Comparison of ENCODE assay signal across 7 mouse cellular contexts in genomic region chr19:10169692-10170330, GRCm38 (mm10). TPM values are rescaled to one million over a fixed set of nuclear protein-coding genes. Genes with fewer than 3 reads are reported as not detected.
DNase-seq lines count a peak whose midpoint lies in the region; ATAC-seq and TF ChIP-seq lines count a peak whose summit lies in the region.
"Not testable (repeated sequence)": the region's sequence is repeated elsewhere in the genome, so short reads cannot be mapped to it uniquely, and the experiment has no call there.

No protein-coding gene starts in this region.

- H3K27ac ChIP-seq in ES-Bruce4 (ENCODE audit: insufficient read depth, low read length) = peak overlapping the region; percentile 55
- H3K27ac ChIP-seq in heart, embryonic 11.5 days (ENCODE audit: low read depth, low read length) = 0 out of 2 replicates have a peak overlapping the region, but pooled peaks have one; percentile 7
- H3K27ac ChIP-seq in limb, embryonic 10.5 days; midbrain, embryonic 11.5 days (ENCODE audit: low read depth, low read length): not testable (repeated sequence)
- peak overlapping the region; percentile 70 for H3K27ac ChIP-seq in liver, embryonic 12.5 days

- DNase-seq in R1 (ENCODE audit: low read depth, low spot score) = peak; percentile 88
- peak; percentile 24 for DNase-seq in heart, adult 11 months
- DNase-seq in limb, embryonic 10.5 days (ENCODE audit: low spot score) = peak; percentile 10
- peak; percentile 72 for DNase-seq in midbrain, embryonic 11.5 days (ENCODE audit: low spot score, missing footprints)

- 79% methylated on average over 3 of the region's 3 CpGs for WGBS in heart, embryonic 11.5 days (ENCODE audit: insufficient replicate concordance)
- 90% methylated on average over 3 of the region's 3 CpGs for WGBS in limb, embryonic 10.5 days
- WGBS in liver, embryonic 12.5 days (ENCODE audit: insufficient replicate concordance) = 78% methylated on average over 3 of the region's 3 CpGs
- 86% methylated on average over 3 of the region's 3 CpGs for WGBS in midbrain, embryonic 11.5 days

- H3K4me1 ChIP-seq in ES-Bruce4 (ENCODE audit: control insufficient read depth, insufficient read depth, low read length); heart, embryonic 11.5 days (ENCODE audit: control insufficient read depth, insufficient read depth, low read length); limb, embryonic 10.5 days; midbrain, embryonic 11.5 days (ENCODE audit: control insufficient read depth, insufficient read depth, low read length): not testable (repeated sequence)
- H3K4me1 ChIP-seq in liver, embryonic 12.5 days = peaks cover 55% of the 10 kb centered on the region

- ATAC-seq in heart, embryonic 11.5 days (replicated peaks; ENCODE audit: insufficient number of reproducible peaks, low FRiP score, low TSS enrichment); liver, embryonic 12.5 days; midbrain, embryonic 11.5 days (ENCODE audit: low FRiP score): not testable (repeated sequence)

- not testable (repeated sequence) for TF ChIP-seq CTCF in ES-Bruce4 (IDR thresholded peaks at IDR 0.05; ENCODE audit: low read depth, low read length)

- H3K9me3 ChIP-seq in ES-Bruce4 (replicated peaks; ENCODE audit: control insufficient read depth, insufficient read depth, low read length, poor library complexity, severe bottlenecking); heart, embryonic 11.5 days (replicated peaks; ENCODE audit: control insufficient read depth, low read length); limb, embryonic 10.5 days (replicated peaks); liver, embryonic 12.5 days (replicated peaks); midbrain, embryonic 11.5 days (ENCODE audit: control insufficient read depth, low read length): not testable (repeated sequence)

- not testable (repeated sequence) for H3K9ac ChIP-seq in ES-Bruce4 (ENCODE audit: low read depth, poor library complexity, severe bottlenecking); heart, embryonic 11.5 days (ENCODE audit: low read depth, low read length); liver, embryonic 12.5 days; midbrain, embryonic 11.5 days (ENCODE audit: low read length)

- H3K4me2 ChIP-seq in heart, embryonic 11.5 days; midbrain, embryonic 11.5 days: not testable (repeated sequence)
- 0 out of 2 replicates have a peak overlapping the region, but pooled peaks have one; percentile 1 for H3K4me2 ChIP-seq in liver, embryonic 12.5 days

- TF ChIP-seq POLR2A in ES-Bruce4 (IDR thresholded peaks at IDR 0.05; ENCODE audit: insufficient read depth, low read length) = not testable (repeated sequence)

- H3K4me3 ChIP-seq in ES-Bruce4 (ENCODE audit: low read depth, low read length); heart, embryonic 11.5 days (ENCODE audit: low read depth, low read length); limb, embryonic 10.5 days; liver, embryonic 12.5 days; midbrain, embryonic 11.5 days (ENCODE audit: low read depth, low read length): not testable (repeated sequence)

- TF ChIP-seq EP300 in ES-Bruce4 (IDR thresholded peaks at IDR 0.05; ENCODE audit: insufficient read depth, low read depth, low read length) = peak; percentile 61; the same call in 1 of the 2 replicates

- H3K36me3 ChIP-seq in ES-Bruce4 (ENCODE audit: control insufficient read depth, insufficient read depth, low read length, poor library complexity, severe bottlenecking); heart, embryonic 11.5 days (ENCODE audit: control insufficient read depth, insufficient read depth, low read length); limb, embryonic 10.5 days; liver, embryonic 12.5 days; midbrain, embryonic 11.5 days (ENCODE audit: control insufficient read depth, insufficient read depth, low read length): not testable (repeated sequence)

- H3K27me3 ChIP-seq in ES-Bruce4 (ENCODE audit: control insufficient read depth, insufficient read depth, low read length, poor library complexity, severe bottlenecking); heart, embryonic 11.5 days (ENCODE audit: control insufficient read depth, insufficient read depth, low read length); limb, embryonic 10.5 days (ENCODE audit: low read depth, poor library complexity, severe bottlenecking); liver, embryonic 12.5 days (replicated peaks); midbrain, embryonic 11.5 days (ENCODE audit: control insufficient read depth, insufficient read depth, low read length): not testable (repeated sequence)

RNA-seq across cellular contexts. Expression of gene Fads1, which starts 12.9 kb away (rescaled TPM):
- polyA plus RNA-seq in ES-Bruce4 (2011; ENCODE audit: insufficient read depth, insufficient read length, low read depth, missing spikeins) = 52.9 and 56.8 TPM in 2 replicates
- polyA plus RNA-seq in heart, embryonic 11.5 days (2014; fragmentation: Nextera tagmentation; extraction: Ambion mirVana) = 64.6 and 65.8 TPM in 2 replicates
- polyA plus RNA-seq in limb, embryonic 10.5 days (2016; fragmentation: Nextera tagmentation; extraction: Ambion mirVana) = 142 and 155 TPM in 2 replicates
- 86.4 and 91.6 TPM in 2 replicates for polyA plus RNA-seq in liver, embryonic 12.5 days (2016; fragmentation: Nextera tagmentation; extraction: Ambion mirVana)
- 152 and 155 TPM in 2 replicates for polyA plus RNA-seq in midbrain, embryonic 11.5 days (2014; fragmentation: Nextera tagmentation; extraction: Ambion mirVana)

RNA-seq across cellular contexts. Expression of gene Tmem258, which starts 34.0 kb away (rescaled TPM):
- polyA plus RNA-seq in ES-Bruce4 (2011; ENCODE audit: insufficient read depth, insufficient read length, low read depth, missing spikeins) = 290 and 300 TPM in 2 replicates
- polyA plus RNA-seq in heart, embryonic 11.5 days (2014; fragmentation: Nextera tagmentation; extraction: Ambion mirVana) = 412 and 418 TPM in 2 replicates
- polyA plus RNA-seq in limb, embryonic 10.5 days (2016; fragmentation: Nextera tagmentation; extraction: Ambion mirVana) = 420 and 432 TPM in 2 replicates
- polyA plus RNA-seq in liver, embryonic 12.5 days (2016; fragmentation: Nextera tagmentation; extraction: Ambion mirVana) = 350 and 353 TPM in 2 replicates
- polyA plus RNA-seq in midbrain, embryonic 11.5 days (2014; fragmentation: Nextera tagmentation; extraction: Ambion mirVana) = 334 and 352 TPM in 2 replicates

RNA-seq across cellular contexts. Expression of gene Fen1, which starts 34.2 kb away (rescaled TPM):
- 36.1 and 40.5 TPM in 2 replicates for polyA plus RNA-seq in ES-Bruce4 (2011; ENCODE audit: insufficient read depth, insufficient read length, low read depth, missing spikeins)
- 59.3 and 70.9 TPM in 2 replicates for polyA plus RNA-seq in heart, embryonic 11.5 days (2014; fragmentation: Nextera tagmentation; extraction: Ambion mirVana)
- 188 and 204 TPM in 2 replicates for polyA plus RNA-seq in limb, embryonic 10.5 days (2016; fragmentation: Nextera tagmentation; extraction: Ambion mirVana)
- polyA plus RNA-seq in liver, embryonic 12.5 days (2016; fragmentation: Nextera tagmentation; extraction: Ambion mirVana) = 198 and 200 TPM in 2 replicates
- 121 and 128 TPM in 2 replicates for polyA plus RNA-seq in midbrain, embryonic 11.5 days (2014; fragmentation: Nextera tagmentation; extraction: Ambion mirVana)

Comparison
In these comparisons a context has a peak if more than half of its experiments do, and no peak if none do; other contexts are left out.
1. DNase-seq: peak in every context shown above with its lines; median percentile 88 in R1; 72 in midbrain, embryonic 11.5 days; 24 in heart, adult 11 months; 10 in limb, embryonic 10.5 days.